Comparison of ENCODE assay signal across 1 mouse cellular context in the genomic region with DNA sequence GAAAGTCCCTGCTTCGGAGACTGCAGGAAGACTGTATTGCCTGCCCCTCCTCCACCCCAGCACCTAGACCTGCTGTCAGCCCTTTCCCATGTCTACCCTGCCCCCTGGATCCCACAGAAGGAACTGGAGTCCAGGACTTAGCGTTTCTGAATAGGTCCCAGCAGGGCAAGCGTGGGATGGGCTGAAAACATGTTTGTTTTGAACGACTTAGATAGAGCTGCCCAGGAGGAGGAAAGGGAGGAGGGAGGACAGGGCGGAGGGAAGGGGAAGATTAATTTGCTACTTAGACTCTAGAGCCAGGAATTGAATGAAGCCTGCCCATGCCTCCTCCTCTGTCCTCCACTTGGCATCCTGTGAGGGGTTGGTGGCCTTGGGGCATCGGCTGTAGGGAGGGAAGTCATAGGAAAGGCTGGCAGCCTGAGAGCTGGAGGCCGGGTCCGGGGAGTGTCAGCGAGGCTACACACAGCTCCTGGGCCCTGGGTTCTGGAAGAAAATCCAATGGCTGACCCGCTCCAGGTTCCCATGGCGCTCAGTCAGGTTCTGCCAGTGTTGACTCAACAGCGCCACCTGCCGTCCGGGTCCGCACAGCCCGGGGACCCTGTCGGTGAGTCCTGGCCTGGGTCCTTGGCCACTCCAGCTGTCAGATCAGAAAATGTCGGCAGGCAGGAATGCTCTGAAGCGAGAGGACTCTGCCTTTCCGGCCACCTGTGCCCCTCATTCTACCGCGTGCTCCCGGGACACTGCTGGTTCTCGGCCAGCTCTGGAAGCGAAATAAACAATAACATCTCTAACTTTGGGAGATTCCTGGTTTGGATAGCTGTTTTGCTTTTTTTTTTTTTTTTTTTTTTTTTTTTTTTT.
TF ChIP-seq lines count a peak whose summit lies in the region.

No protein-coding gene starts in this region.

TF ChIP-seq in ES-E14, 5 proteins besides CTCF, POLR2A, EP300 and RAD21:
- TF ChIP-seq CHD2 (IDR thresholded peaks at IDR 0.05; ENCODE audit: low read depth, low read length), result no peak; the same call in 1 of the 2 replicates
- no peak for TF ChIP-seq HCFC1 (IDR thresholded peaks at IDR 0.05; ENCODE audit: borderline replicate concordance, insufficient read depth, low read length)
- TF ChIP-seq ZNF384 (IDR thresholded peaks at IDR 0.05; ENCODE audit: low read depth, low read length), result peak; percentile 98
- TF ChIP-seq MAFK (IDR thresholded peaks at IDR 0.05; ENCODE audit: insufficient read depth, low read depth, low read length), result no peak
- TF ChIP-seq ZC3H11A (IDR thresholded peaks at IDR 0.05; ENCODE audit: borderline replicate concordance, low read depth, low read length), result 0 out of 2 replicates have a peak, but pooled peaks have one; percentile 23
